Mouse (Mus musculus) kidney, postnatal 25 days (tissue): ENCODE measurements around the gene Plcb4.

ENCODE experiments used
- DNase-seq, 2 experiments: peaks; one replicate each; pipeline ENCODE4 v3.0.0; 2021; ENCODE audit warnings: mixed read lengths in 2 of 2

Plcb4 gene

GRCm38 (mm10) chr2:135811453-135812101 is 152.8 kb downstream of the Plcb4 start:
- DNase-seq = peak; percentile 35 to 61

DNA sequence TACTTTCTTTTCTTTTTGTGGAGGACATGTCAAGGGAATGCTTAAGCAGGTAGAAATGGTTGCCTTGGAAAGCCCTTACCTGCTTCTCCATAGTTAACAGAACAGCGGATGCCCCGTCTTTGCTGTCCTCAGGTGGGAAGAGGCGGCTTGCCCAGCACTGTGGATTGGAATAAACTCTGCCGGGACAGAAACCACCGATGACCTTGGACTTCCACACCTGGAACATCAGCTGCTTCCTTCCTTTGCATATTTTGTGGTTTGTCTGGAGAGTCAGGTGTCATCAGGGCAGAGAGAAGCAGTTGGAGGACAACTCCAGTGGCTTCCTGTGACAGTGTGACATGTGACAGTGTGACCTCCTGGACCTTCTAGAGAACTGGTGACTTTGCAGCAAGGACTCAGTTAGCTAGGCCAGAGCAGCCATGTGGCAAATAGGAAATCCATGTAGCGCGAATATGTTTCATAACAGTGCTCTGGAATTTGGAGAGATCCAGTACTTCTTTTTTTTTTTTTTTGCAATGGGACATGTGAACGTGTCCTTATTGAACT is 154.0 kb downstream of the Plcb4 start:
- peak; percentile 14 to 47 for DNase-seq

DNA sequence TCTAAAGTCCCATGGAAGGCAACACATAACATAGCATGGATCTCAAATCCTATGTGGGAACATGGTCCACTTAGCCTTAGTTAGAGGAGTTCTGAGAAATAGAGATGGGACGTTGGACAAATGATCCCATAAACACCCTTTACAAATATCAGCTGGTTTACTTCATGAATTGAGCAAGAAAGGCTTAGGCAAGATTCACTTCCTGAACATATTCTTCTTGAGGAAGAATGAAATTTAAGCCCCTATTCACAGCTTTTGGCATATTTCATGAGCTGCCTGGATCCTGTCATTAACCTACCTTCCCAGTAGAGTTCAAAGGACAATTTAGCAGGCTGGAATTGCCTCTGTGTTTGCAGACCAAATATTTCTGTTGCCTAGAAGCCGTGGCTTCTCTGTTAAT is 161.9 kb downstream of the Plcb4 start:
- DNase-seq = no peak

GRCm38 (mm10) chr2:135823690-135824089 is 164.9 kb downstream of the Plcb4 start:
- DNase-seq = no peak

DNA sequence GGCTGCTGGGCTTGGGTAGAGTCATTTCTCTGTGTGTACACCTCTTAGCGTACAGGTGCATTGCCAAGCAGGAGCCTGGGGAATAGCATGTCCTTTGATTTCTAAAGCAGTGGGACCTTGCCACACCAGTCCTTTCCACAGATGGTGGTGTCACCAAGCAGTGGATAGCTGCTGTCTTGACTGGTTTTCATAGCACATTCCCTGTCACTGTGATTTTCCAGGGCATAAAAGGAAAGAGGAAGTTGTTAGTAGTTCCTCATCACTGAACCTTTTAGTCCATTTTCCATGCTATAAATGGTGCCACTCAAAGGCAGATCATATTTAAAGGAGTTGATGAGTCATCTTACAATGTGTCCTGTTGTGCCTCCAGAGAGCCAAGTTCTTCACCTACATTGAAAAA is 165.9 kb downstream of the Plcb4 start:
- no peak for DNase-seq

DNA sequence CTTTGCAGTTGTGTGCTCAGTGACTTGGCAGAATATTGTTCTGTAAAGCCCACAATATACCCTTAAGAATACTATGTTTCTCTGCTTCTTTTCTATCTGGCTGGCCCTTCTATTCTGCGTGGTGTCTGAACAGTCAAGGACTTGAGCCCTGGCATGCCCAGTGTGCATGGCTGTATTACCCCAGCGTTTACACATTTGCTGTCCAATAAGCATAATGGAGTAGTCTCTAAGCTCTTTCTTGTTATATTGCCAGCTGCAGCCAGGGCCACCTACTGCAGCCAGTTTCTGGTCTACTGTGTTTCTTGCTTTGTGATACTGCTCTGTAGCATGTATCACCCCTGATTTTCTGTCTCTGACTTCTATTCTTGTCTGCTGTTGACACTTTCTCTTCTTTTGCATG is 166.8 kb downstream of the Plcb4 start:
- no peak for DNase-seq

DNA sequence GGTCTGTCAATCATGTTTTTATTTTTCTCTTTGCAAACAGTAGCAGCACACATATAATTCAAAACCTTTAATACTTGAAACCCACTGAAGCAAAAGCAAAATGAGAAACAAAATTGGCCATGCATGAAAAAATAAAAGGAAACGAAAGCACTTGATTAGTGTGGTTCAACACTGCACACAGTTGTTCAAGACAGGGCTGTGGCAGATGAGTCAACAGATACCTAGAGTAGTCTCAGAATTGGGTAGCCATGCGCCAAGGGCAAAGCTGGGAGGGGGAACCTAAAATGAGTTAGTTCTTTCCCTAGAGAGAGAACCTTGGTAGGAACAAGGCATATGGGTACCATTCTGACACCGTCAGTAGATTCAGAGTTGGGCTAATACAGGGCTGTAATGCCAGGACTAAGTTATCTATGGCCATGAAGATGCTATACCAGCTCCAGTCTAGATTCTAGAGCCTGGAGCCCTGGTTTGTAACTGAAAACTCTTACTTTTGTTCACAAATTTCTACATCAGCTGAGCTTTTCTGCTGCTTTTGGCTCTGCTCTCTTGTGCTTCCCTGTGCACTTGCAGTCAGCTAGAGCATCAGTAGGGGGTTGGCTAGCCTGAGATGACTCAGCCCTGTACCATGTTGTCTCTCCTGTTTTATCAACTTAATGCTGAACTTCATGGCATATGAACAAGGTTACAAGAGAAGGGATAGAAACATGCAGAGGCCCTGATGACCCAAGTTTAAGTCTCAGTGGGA is 168.0 kb downstream of the Plcb4 start:
- no peak for DNase-seq

- no peak for DNase-seq
These were observed 169.6 kb downstream of the Plcb4 start for GRCm38 (mm10) chr2:135828446-135828845.

DNA sequence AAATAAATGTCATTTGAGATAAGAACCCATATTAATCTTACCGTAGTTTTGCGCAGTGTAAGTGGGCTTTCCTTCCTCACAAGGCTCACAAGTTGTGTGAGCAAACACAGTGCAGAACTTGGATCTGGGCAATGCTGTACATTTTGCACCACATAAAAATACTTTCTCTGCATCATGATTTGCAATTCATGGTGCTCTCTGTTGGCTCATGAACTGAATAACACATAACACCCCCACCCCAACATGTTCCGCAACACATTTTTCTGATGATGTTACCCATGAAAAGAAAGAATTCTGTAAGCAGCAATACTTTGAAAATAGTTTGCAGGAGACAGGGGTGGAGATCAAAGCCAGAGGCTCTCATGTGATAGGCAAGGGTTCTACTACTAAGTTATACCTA is 174.9 kb downstream of the Plcb4 start:
- DNase-seq = no peak

GRCm38 (mm10) chr2:135834435-135834834 is 175.6 kb downstream of the Plcb4 start:
- no peak for DNase-seq

- no peak for DNase-seq
These were observed 177.1 kb downstream of the Plcb4 start for GRCm38 (mm10) chr2:135835911-135836310.

DNA sequence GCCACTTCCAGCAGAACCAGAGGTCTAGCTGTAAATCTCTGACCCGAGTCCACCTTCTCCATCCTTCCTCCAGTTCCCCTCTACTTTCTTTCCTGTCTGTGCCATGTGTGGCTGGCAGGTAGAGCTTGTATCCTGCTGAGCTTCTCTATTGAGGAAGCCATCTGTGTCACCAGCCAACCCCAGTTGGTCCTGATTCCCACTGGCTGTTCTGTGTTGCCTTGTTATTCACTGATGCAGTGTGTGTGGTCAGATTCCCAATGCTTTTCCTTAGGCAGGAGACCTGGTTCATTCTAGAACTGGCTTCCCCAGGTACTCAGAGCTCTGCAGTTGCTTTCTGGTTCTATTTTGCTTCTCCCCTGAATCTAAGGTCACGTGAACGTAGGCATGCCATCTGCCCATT is 177.6 kb downstream of the Plcb4 start:
- DNase-seq = no peak

GRCm38 (mm10) chr2:135837730-135838129 is 178.9 kb downstream of the Plcb4 start:
- peak in 1 of 2 experiments; percentile 16 for DNase-seq

DNA sequence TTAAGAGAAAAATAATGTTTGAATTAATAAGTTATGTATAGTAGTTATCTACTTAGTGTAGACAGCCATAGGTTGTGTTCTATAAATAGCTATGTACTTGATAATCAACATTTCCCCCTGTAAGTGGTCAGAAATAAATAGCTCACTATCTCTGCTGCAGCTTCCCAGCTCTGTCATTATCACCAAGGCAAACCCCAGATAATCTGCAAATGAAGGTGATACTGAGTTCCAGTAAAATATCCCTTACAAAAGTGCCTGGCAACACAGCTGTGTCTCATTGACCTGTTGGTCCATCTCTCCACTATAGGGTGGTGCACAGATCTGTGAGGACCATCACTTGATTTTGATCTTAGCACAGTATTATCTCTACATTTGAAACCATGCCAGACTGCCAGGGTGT is 179.3 kb downstream of the Plcb4 start:
- DNase-seq = no peak

- DNase-seq = no peak
These were observed 180.0 kb downstream of the Plcb4 start for GRCm38 (mm10) chr2:135838651-135839286.

- DNase-seq = no peak
These were observed 184.9 kb downstream of the Plcb4 start for GRCm38 (mm10) chr2:135843721-135844120.

DNA sequence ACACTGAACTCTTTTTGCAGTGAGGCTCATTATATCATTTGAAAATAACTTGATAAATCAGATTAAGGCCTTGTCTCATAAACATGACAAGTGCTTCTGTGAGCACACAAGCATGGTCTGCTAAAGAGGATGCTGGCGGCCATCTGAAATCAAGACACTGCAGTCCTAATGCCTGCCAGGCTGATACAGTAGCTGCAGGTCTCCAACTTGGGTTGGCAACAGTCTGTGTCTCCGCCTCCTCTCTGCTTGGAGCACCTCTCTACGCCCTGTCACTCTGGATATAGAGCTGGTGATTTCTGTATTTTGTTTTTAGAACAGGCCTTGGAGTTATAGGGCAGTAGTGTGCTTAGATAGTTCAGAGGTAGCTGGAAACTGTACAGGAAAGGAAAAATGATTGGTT is 188.1 kb downstream of the Plcb4 start:
- no peak for DNase-seq

DNA sequence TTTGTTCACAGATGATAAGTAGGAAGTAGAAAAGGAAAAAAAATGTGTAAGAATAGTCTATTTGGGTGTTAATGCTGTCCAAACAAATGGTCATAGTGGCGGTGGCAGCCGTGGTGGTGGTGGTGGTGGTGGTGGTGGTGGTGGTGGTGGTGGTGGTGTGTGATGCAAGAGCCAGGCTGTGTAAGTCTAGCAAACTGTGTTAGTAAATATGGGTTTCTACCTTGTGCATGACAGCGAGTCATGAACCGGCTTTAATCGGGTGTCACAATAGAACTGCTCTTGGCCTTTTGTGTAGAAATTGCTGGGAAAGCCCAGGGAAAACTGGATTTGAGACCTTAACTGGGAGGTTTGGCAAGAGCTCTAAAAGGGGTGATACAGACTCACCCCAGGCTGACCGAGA is 188.9 kb downstream of the Plcb4 start:
- no peak for DNase-seq

- no peak for DNase-seq
These were observed 189.4 kb downstream of the Plcb4 start for GRCm38 (mm10) chr2:135848169-135848568.

DNA sequence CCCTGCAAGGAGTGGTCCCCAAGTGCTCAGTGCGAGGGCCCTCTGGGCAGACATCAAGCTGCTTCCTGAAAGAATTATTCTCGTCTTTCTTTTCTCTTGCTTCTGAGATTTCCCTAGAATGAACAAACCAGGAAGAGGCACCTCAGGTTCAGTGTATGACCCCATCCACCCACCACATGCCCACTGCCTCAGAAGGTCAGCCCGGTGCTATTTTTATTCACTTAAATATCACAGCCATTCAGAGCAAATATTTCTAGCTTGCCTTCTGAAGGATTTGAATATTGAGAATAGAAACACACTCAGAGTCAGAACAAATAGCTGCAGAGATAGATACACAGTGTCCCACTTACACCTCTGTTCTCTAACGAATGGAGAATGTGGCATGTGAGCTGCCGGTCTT is 193.2 kb downstream of the Plcb4 start:
- DNase-seq = no peak

GRCm38 (mm10) chr2:135853085-135853484 is 194.3 kb downstream of the Plcb4 start:
- no peak for DNase-seq

GRCm38 (mm10) chr2:135854059-135854458 is 195.2 kb downstream of the Plcb4 start:
- no peak for DNase-seq

GRCm38 (mm10) chr2:135855890-135856490 is 197.2 kb downstream of the Plcb4 start:
- no peak for DNase-seq
